Mouse (Mus musculus) midbrain, embryonic 14.5 days (tissue): ENCODE data around the gene Irf1. TPM values are rescaled to one million over a fixed set of nuclear protein-coding genes. Genes with fewer than 3 reads are reported as not detected.

Experiments used
- ATAC-seq: fragments of 200-750 bp; cut with Nextera tagmentation; 2 replicates; pipeline ENCODE4 v1.8.0; 2017; ENCODE audit warnings: moderate number of reproducible peaks, moderate library complexity; ENCODE audit not compliant: low FRiP score, low TSS enrichment
- DNase-seq: peaks from one replicate; pipeline ENCODE4 v3.0.0-alpha.2; 2015
- H3K27ac ChIP-seq: fragments of 300-500 bp; sonication (generic); replicated peaks from 2 replicates; pipeline ENCODE4 v1.5.1; 2014; ENCODE audit warnings: mild to moderate bottlenecking, low read depth, low read length, moderate library complexity
- H3K27me3 ChIP-seq: fragments of 300-500 bp; sonication (generic); 2 replicates; pipeline ENCODE4 v1.6.1; 2014; ENCODE audit warnings: low read length, control low read depth, mixed read lengths; ENCODE audit not compliant: control insufficient read depth, insufficient read depth
- H3K36me3 ChIP-seq: fragments of 300-500 bp; sonication (generic); 2 replicates; pipeline ENCODE4 v1.6.1; 2014; ENCODE audit warnings: low read length, control low read depth; ENCODE audit not compliant: control insufficient read depth, insufficient read depth
- H3K4me1 ChIP-seq: fragments of 300-500 bp; sonication (generic); 2 replicates; pipeline ENCODE4 v1.6.1; 2014; ENCODE audit warnings: mild to moderate bottlenecking, antibody characterized with exemption, low read length, control low read depth; ENCODE audit not compliant: control insufficient read depth, insufficient read depth
- H3K4me2 ChIP-seq: fragments of 300-500 bp; sonication (generic); 2 replicates; pipeline ENCODE4 v1.6.1; 2014; ENCODE audit warnings: mild to moderate bottlenecking, low read length, moderate library complexity
- H3K4me3 ChIP-seq: fragments of 300-500 bp; sonication (generic); replicated peaks from 2 replicates; pipeline ENCODE4 v1.5.1; 2014; ENCODE audit warnings: low read depth, low read length
- H3K9ac ChIP-seq: fragments of 300-500 bp; sonication (generic); replicated peaks from 2 replicates; pipeline ENCODE4 v1.6.1; 2014; ENCODE audit warnings: mild to moderate bottlenecking, low read length, moderate library complexity
- H3K9me3 ChIP-seq: fragments of 300-500 bp; sonication (generic); 2 replicates; pipeline ENCODE4 v1.6.1; 2016; ENCODE audit warnings: low read length, control low read depth, mixed read lengths; ENCODE audit not compliant: control insufficient read depth
- WGBS: fragments of 180-500 bp; shearing (Covaris S2); extraction: QIAGEN DNeasy Blood & Tissue Kit; methylation state at CpG from one replicate; pipeline ENCODE4 v1.1.7; 2014; 5-methylcytosine and 5-hydroxymethylcytosine counted together
- polyA plus RNA-seq: library from polyadenylated mRNA; unstranded; fragments of >200 nt; fragmentation: Nextera tagmentation; extraction: Ambion mirVana; gene quantifications from 2 replicates; pipeline ENCODE4 v1.2.1, GENCODE M21; 2014

Irf1 gene
- polyA plus RNA-seq, 1 experiment from 2014 or later: 3.5 TPM

DNA sequence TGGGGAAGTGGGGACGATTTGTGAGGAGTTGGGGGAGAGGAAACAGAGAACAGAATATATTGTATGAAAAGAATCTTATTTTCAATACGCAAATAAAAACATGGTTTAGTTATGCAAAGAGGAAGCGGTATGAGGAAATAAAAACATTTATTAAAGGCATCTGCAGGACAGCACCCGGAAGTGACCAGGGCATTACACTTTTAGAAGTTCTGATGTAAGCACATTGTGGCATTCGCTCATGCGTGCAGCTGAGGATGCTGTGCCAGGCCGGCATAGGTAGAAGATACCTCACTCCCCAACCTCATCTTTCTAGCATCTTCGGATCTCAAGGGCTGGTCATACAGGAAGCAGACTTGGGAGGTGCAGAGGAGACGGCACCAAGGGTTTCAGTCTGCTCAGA lies 13.5 kb downstream of the Irf1 start:
- no peak overlapping the region for H3K27ac ChIP-seq
- ATAC-seq (no peak), DNase-seq (no peak)
- H3K4me2 ChIP-seq: no peak overlapping the region
- no peak overlapping the region for H3K4me3 ChIP-seq
- H3K27me3 ChIP-seq: no peaks in the 10 kb centered on the region
- no peaks in the 10 kb centered on the region for H3K4me1 ChIP-seq
- no peaks in the 10 kb centered on the region for H3K9me3 ChIP-seq
- no peak overlapping the region for H3K9ac ChIP-seq
- 92% methylated on average over 9 of the region's 9 CpGs for WGBS
- no peaks in the 10 kb centered on the region for H3K36me3 ChIP-seq

DNA sequence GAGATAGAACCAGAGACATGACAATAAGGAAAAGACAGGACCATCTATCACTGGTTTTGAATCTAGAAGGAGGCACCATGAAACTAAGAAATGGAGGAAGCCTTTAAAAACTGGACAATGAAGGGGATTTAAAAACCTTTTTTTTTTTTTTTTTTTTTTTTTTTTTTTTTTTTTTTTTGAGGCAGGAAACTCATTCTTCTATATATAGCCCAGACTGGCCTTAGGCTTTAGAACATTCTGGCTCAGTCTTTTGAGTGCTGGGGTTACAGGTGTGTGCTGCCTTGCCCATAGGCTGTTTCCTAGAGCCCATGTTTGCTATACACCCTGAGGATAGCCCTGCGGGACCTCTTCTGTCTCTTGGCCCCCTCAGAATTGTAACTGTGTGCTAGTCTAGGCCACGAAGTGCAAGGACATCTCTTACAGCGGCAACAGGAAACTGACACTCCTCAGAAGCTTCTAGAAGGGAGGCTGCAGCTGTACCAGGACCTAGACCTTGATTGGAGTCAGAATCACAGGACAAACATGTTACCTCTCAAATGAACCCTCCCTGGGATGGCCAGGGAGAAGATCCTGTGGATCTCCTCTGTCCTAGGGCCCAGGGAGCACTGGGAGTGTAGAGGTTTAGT lies 15.6 kb downstream of the Irf1 start:
- Histone ChIP-seq H3K9me3 (no peaks in the 10 kb centered on the region), H3K9ac (no peak overlapping the region), H3K4me1 (no peaks in the 10 kb centered on the region), H3K27ac (no peak overlapping the region), H3K4me2 (no peak overlapping the region), H3K36me3 (no peaks in the 10 kb centered on the region), H3K4me3 (no peak overlapping the region), H3K27me3 (no peaks in the 10 kb centered on the region)
- WGBS: 84% methylated on average over 3 of the region's 3 CpGs
- DNase-seq: no peak
- ATAC-seq: no peak

GRCm38 (mm10) chr11:53786058-53787031 lies 16.5 kb downstream of the Irf1 start:
- ATAC-seq (no peak), DNase-seq (no peak)
- Histone ChIP-seq H3K36me3 (no peaks in the 10 kb centered on the region), H3K9me3 (no peaks in the 10 kb centered on the region), H3K4me3 (no peak overlapping the region), H3K4me1 (no peaks in the 10 kb centered on the region), H3K27ac (no peak overlapping the region), H3K27me3 (no peaks in the 10 kb centered on the region), H3K4me2 (no peak overlapping the region), H3K9ac (no peak overlapping the region)
- 88% methylated on average over 13 of the region's 13 CpGs for WGBS

DNA sequence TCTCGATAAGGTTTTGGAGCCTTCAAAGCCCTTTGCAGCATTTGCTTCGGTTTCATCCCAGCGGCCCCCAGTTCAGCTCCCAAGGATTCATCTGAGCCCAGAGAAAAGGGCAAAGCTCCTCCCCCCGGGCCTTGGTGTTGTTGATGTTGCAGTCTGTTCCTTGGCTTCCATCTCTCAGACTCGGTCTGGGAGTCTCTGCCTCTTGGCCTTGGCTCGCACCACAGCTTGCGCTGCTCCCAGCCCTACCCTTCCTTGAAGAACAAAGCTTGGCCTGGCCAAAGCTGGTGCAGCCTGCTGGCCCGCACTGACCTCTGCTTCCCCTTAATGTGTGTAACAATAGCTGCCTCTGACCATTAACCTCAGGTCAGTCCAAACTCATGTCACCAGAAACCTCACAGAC lies 18.4 kb downstream of the Irf1 start:
- Histone ChIP-seq H3K9me3 (no peaks in the 10 kb centered on the region), H3K9ac (no peak overlapping the region), H3K36me3 (no peaks in the 10 kb centered on the region), H3K4me3 (no peak overlapping the region), H3K27me3 (no peaks in the 10 kb centered on the region), H3K4me2 (no peak overlapping the region), H3K4me1 (no peaks in the 10 kb centered on the region), H3K27ac (no peak overlapping the region)
- 74% methylated on average over 8 of the region's 8 CpGs for WGBS
- no peak for ATAC-seq
- DNase-seq: no peak

- H3K9me3 ChIP-seq: no peaks in the 10 kb centered on the region
- H3K9ac ChIP-seq: no peak overlapping the region
- 73% methylated on average over 3 of the region's 3 CpGs for WGBS
- ATAC-seq (no peak), DNase-seq (no peak)
- H3K4me2 ChIP-seq: no peak overlapping the region
- H3K36me3 ChIP-seq: no peaks in the 10 kb centered on the region
- no peaks in the 10 kb centered on the region for H3K4me1 ChIP-seq
- H3K27me3 ChIP-seq: no peaks in the 10 kb centered on the region
- H3K27ac ChIP-seq: no peak overlapping the region
- H3K4me3 ChIP-seq: no peak overlapping the region
These were observed 19.5 kb downstream of the Irf1 start for GRCm38 (mm10) chr11:53789277-53789676.

DNA sequence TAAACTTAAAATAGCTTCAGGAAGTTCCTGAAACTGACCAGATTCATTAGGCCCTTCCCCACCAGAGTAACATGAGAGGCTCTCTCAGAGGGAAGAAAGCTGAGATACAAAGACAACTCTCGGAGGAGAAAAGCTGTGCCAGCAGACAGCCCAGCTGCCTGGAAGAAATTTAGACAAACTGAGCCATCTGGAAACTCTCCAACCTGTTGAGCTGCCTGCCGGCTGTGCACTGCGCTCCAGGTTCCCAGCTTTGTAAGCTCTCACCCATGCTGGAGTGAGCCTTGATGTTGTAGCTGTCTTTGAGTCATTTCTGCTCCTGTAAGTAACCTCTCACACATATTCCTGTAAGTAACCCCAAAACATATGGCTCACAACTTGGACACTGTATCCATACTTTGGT lies 23.2 kb downstream of the Irf1 start:
- Histone ChIP-seq H3K27ac (no peak overlapping the region), H3K4me1 (0 out of 2 replicates have a peak, but pooled peaks cover 4% of the 10 kb centered on the region), H3K9me3 (no peaks in the 10 kb centered on the region), H3K4me3 (no peak overlapping the region), H3K36me3 (no peaks in the 10 kb centered on the region), H3K27me3 (no peaks in the 10 kb centered on the region), H3K4me2 (no peak overlapping the region), H3K9ac (no peak overlapping the region)
- DNase-seq (no peak), ATAC-seq (no peak)
- 82% methylated on average over 3 of the region's 3 CpGs for WGBS

DNA sequence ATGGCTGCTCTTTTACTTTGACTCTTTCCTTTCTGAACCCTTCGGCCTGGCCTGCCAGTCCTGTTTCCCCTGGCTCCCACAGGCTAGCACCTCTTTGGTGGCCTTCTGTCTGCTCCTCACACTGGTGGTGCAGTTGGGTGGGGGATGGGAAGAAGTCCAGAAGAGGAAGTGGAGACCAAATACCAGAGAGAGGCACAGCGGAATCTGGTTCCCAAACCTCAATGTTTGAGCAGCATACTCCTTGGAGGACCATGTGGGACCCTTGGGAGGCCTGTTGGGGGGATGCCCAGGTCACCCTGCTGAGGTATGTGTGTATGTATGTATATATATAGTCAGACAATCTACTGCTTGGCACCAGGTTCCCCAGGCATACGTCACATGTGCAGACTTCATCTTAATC lies 24.2 kb downstream of the Irf1 start:
- no peak overlapping the region for H3K4me2 ChIP-seq
- no peaks in the 10 kb centered on the region for H3K27me3 ChIP-seq
- whole genome bisulfite sequencing: 82% methylated on average over 3 of the region's 3 CpGs
- no peak overlapping the region for H3K9ac ChIP-seq
- no peak overlapping the region for H3K27ac ChIP-seq
- H3K36me3 ChIP-seq: no peaks in the 10 kb centered on the region
- no peak for DNase-seq
- H3K9me3 ChIP-seq: no peaks in the 10 kb centered on the region
- 0 out of 2 replicates have a peak, but pooled peaks cover 4% of the 10 kb centered on the region for H3K4me1 ChIP-seq
- ATAC-seq: no peak
- H3K4me3 ChIP-seq: no peak overlapping the region

DNA sequence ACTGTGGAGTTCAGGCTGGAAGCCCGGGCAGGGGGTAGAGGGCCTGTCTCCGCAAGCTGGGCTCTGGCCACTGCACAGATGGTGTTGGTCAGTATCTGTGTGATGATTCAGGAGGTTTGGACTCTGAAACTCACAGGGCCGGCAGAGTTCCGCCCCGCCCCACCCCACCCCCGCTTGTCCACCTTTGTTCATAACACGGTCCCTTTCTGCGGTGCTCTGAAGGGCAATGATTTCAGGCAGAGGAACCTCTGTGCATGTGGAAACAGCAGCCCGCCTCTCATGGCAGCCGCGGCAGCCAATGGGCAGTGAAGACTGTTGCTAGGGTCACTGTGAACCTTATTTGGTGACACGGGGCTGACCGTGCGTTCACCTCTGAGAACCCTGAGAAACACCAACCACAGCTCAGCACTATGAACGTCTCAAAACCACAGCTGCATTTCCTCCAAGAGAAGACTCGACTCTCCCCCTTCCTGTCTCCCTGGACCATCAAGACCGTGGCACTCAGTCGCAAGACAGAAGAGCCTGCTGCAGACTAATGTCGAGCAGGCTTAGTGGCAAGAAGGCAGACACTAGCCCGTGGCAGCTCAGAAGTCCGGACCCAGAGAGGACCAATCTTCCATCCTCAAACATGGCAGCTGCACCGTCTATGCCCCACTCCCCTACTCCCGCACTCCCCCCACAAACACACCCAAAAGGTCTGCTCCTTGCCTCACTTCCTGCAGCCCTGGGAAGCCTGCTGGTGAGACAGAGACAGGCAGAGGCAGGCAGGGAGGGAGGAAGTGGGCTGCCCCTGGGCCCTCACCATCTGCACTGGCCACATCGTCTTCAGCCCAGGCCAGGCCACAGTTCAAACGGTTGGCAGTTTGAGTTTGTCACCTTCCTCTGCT lies 25.1 kb downstream of the Irf1 start:
- H3K4me2 ChIP-seq: no peak overlapping the region
- no peak overlapping the region for H3K4me3 ChIP-seq
- no peak for DNase-seq
- H3K9ac ChIP-seq: no peak overlapping the region
- no peak for ATAC-seq
- no peaks in the 10 kb centered on the region for H3K36me3 ChIP-seq
- H3K4me1 ChIP-seq: 0 out of 2 replicates have a peak, but pooled peaks cover 4% of the 10 kb centered on the region
- 76% methylated on average over 25 of the region's 25 CpGs for WGBS
- H3K27ac ChIP-seq: no peak overlapping the region
- no peaks in the 10 kb centered on the region for H3K27me3 ChIP-seq
- no peaks in the 10 kb centered on the region for H3K9me3 ChIP-seq
